Mouse (Mus musculus): Measurements from ENCODE around the gene Svs5.
"Not testable (repeated sequence)": the region's sequence is repeated elsewhere in the genome, so short reads cannot be mapped to it uniquely, and the experiment has no call there.

DNA sequence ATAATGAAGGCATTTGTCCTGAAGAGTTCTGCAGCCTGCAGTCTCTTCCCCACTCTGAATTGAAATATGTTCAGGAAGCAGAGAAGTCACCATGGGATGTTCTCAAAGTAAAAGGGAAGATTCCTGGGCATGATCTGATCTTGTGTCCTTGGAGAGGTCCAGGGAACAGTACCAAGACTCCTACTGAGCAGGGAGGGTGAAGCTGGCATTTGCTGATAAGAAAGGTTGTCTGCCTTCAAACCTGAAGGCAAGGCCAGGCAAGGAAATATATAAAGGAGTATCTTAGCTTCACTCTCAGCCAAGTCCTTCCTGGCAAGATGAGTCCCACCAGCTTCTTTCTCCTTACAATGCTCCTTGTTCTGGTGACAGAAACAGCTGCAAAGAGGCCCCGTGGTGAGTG lies 16.1 kb upstream of the Svs5 start, which contains the start of gene Svs6:
- TF ChIP-seq CTCF (IDR thresholded peaks at IDR 0.05; ENCODE audit: control insufficient read depth, insufficient read depth, insufficient read length); FOSL1 (IDR thresholded peaks at IDR 0.05; ENCODE audit: insufficient read depth, low read length, poor library complexity, severe bottlenecking); USF1 (IDR thresholded peaks at IDR 0.05; ENCODE audit: low read depth); MAX (IDR thresholded peaks at IDR 0.05); CEBPB (IDR thresholded peaks at IDR 0.05; ENCODE audit: low read depth): not testable (repeated sequence)
